Mouse (Mus musculus) heart, embryonic 12.5 days (tissue): ENCODE data around the gene Krtap1-4. TPM values are rescaled to one million over a fixed set of nuclear protein-coding genes. Genes with fewer than 3 reads are reported as not detected.

Experiments
- ATAC-seq: fragments of 200-750 bp; cut with Nextera tagmentation; 2 replicates; pipeline ENCODE4 v1.8.0; 2017; ENCODE audit warnings: moderate TSS enrichment, moderate library complexity; ENCODE audit not compliant: insufficient number of reproducible peaks, low FRiP score
- H3K27ac ChIP-seq: fragments of 300-500 bp; sonication (generic); 2 replicates; pipeline ENCODE4 v1.5.1; 2016; ENCODE audit warnings: mild to moderate bottlenecking, moderate library complexity; ENCODE audit not compliant: poor library complexity, severe bottlenecking
- H3K27me3 ChIP-seq: fragments of 300-500 bp; sonication (generic); replicated peaks from 2 replicates; pipeline ENCODE4 v1.6.1; 2016; ENCODE audit warnings: mild to moderate bottlenecking, moderate library complexity
- H3K36me3 ChIP-seq: fragments of 300-500 bp; sonication (generic); 2 replicates; pipeline ENCODE4 v1.6.1; 2016; ENCODE audit warnings: mild to moderate bottlenecking, moderate library complexity
- H3K4me1 ChIP-seq: fragments of 300-500 bp; sonication (generic); replicated peaks from 2 replicates; pipeline ENCODE4 v1.6.1; 2016; ENCODE audit warnings: mild to moderate bottlenecking
- H3K4me2 ChIP-seq: fragments of 300-500 bp; sonication (generic); 2 replicates; pipeline ENCODE4 v1.6.1; 2016; ENCODE audit warnings: mild to moderate bottlenecking, moderate library complexity
- H3K4me3 ChIP-seq: fragments of 300-500 bp; sonication (generic); 2 replicates; pipeline ENCODE4 v1.5.1; 2016; ENCODE audit warnings: mild to moderate bottlenecking
- H3K9ac ChIP-seq: fragments of 300-500 bp; sonication (generic); 2 replicates; pipeline ENCODE4 v1.6.1; 2016; ENCODE audit warnings: mild to moderate bottlenecking, moderate library complexity
- H3K9me3 ChIP-seq: fragments of 300-500 bp; sonication (generic); replicated peaks from 2 replicates; pipeline ENCODE4 v1.6.1; 2016; ENCODE audit warnings: mild to moderate bottlenecking, moderate library complexity
- WGBS: fragments of 180-500 bp; shearing (Covaris S2); methylation state at CpG from one replicate; pipeline ENCODE4 v1.1.7; 2016; 5-methylcytosine and 5-hydroxymethylcytosine counted together
- polyA plus RNA-seq: library from polyadenylated mRNA; unstranded; fragments of >200 nt; fragmentation: Nextera tagmentation; extraction: Ambion mirVana; gene quantifications from 2 replicates; pipeline ENCODE4 v1.2.1, GENCODE M21; 2016

Gene Krtap1-4
- polyA plus RNA-seq, 1 experiment from 2014 or later, result not detected

DNA sequence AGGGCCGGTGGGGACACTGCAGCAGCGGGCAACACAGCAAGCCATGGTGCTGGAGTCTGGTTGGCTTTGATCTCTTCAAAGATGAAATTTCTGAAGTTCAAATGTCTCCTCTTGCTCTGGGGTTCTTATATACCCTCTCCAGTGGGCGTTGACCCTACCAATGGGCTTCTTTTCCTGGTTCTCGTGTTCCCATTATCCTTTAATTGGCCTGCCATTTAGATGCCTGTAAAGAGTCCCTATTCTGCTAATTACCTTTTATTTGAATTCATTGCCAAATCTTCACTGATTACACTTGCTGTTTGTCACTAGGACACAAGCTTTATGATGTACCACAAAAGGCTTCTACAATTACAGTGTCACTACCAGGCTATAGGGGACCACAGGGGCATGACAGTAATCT, 32.7 kb downstream of the Krtap1-4 start, which contains the start of gene Krtap3-3:
Gene Krtap3-3, minus strand, starts transcription at position 101 of the 400 bp plus-strand sequence.
- Histone ChIP-seq H3K9ac (no peak within 1 kb of the TSS), H3K36me3 (no peaks in the 10 kb centered on the region), H3K4me1 (no peaks in the 10 kb centered on the region), H3K4me2 (no peak within 1 kb of the TSS), H3K27me3 (no peaks in the 10 kb centered on the region), H3K9me3 (no peaks in the 10 kb centered on the region), H3K27ac (no peak within 1 kb of the TSS), H3K4me3 (no peak within 1 kb of the TSS)
- 60% methylated on average over 4 of the region's 4 CpGs for WGBS
- no peak for ATAC-seq

- ATAC-seq, result no peak
- Histone ChIP-seq H3K4me2 (no peak overlapping the region), H3K9ac (no peak overlapping the region), H3K27me3 (no peaks in the 10 kb centered on the region), H3K4me1 (no peaks in the 10 kb centered on the region), H3K36me3 (no peaks in the 10 kb centered on the region), H3K4me3 (no peak overlapping the region), H3K27ac (no peak overlapping the region), H3K9me3 (no peaks in the 10 kb centered on the region)
Measured at GRCm38 (mm10) chr11:99547892-99548291, 35.6 kb downstream of the Krtap1-4 start.

- no peak overlapping the region for H3K4me2 ChIP-seq
- H3K27ac ChIP-seq, result no peak overlapping the region
- no peak overlapping the region for H3K9ac ChIP-seq
- H3K9me3 ChIP-seq, result no peaks in the 10 kb centered on the region
- H3K4me3 ChIP-seq, result no peak overlapping the region
- H3K4me1 ChIP-seq, result no peaks in the 10 kb centered on the region
- WGBS, result 64% methylated on average over 9 of the region's 9 CpGs
- no peaks in the 10 kb centered on the region for H3K27me3 ChIP-seq
- no peaks in the 10 kb centered on the region for H3K36me3 ChIP-seq
- no peak for ATAC-seq
Measured at GRCm38 (mm10) chr11:99539721-99540120, 43.7 kb downstream of the Krtap1-4 start.

Other genes with a start within 250 kb of the Krtap1-4 start
- not detected in 2 replicates for gene Krt26, start 245.7 kb downstream of the Krtap1-4 start, polyA plus RNA-seq
- gene Krt27, start 232.6 kb downstream of the Krtap1-4 start, polyA plus RNA-seq, result 0.12 TPM in 1 of 2 replicates, not detected in the other
- gene Krt28, start 208.8 kb downstream of the Krtap1-4 start, polyA plus RNA-seq, result 0.12 and 0.20 TPM in 2 replicates
- gene Krt10, start 194.3 kb downstream of the Krtap1-4 start, polyA plus RNA-seq, result 16.6 and 18.8 TPM in 2 replicates
- not detected in 2 replicates for gene Krt12, start 161.4 kb downstream of the Krtap1-4 start, polyA plus RNA-seq
- gene Krt20, start 145.5 kb downstream of the Krtap1-4 start, polyA plus RNA-seq, result 3.6 and 4.1 TPM in 2 replicates
- gene Krt23, start 90.5 kb downstream of the Krtap1-4 start, polyA plus RNA-seq, result 0.27 and 0.52 TPM in 2 replicates
- gene Krt39, start 62.3 kb downstream of the Krtap1-4 start, polyA plus RNA-seq, result not detected in 2 replicates
- not detected in 2 replicates for gene Krt40, start 40.5 kb downstream of the Krtap1-4 start, polyA plus RNA-seq
- gene Krtap3-3, start 32.8 kb downstream of the Krtap1-4 start, polyA plus RNA-seq, result not detected in 2 replicates
- gene Krtap3-2, start 26.8 kb downstream of the Krtap1-4 start, polyA plus RNA-seq, result not detected in 2 replicates
- not detected in 2 replicates for gene Gm11939, start 24.2 kb downstream of the Krtap1-4 start, polyA plus RNA-seq
- gene Krtap3-1, start 17.0 kb downstream of the Krtap1-4 start, polyA plus RNA-seq, result not detected in 2 replicates
- not detected in 2 replicates for gene Krtap1-5, start 2.6 kb downstream of the Krtap1-4 start, polyA plus RNA-seq
- not detected in 2 replicates for gene Krtap1-3, start 7.7 kb upstream of the Krtap1-4 start, polyA plus RNA-seq
- not detected in 2 replicates for gene Krtap9-3, start 14.5 kb upstream of the Krtap1-4 start, polyA plus RNA-seq
- not detected in 2 replicates for gene Gm11938, start 19.7 kb upstream of the Krtap1-4 start, polyA plus RNA-seq
- not detected in 2 replicates for gene Gm11937, start 26.5 kb upstream of the Krtap1-4 start, polyA plus RNA-seq
- not detected in 2 replicates for gene Krtap2-4, start 31.2 kb upstream of the Krtap1-4 start, polyA plus RNA-seq
- gene Gm11562, start 36.8 kb upstream of the Krtap1-4 start, polyA plus RNA-seq, result not detected in 2 replicates
- not detected in 2 replicates for gene Krtap4-1, start 44.6 kb upstream of the Krtap1-4 start, polyA plus RNA-seq
- not detected in 2 replicates for gene Krtap4-2, start 51.4 kb upstream of the Krtap1-4 start, polyA plus RNA-seq
- gene Krtap4-7, start 60.4 kb upstream of the Krtap1-4 start, polyA plus RNA-seq, result not detected in 2 replicates
- not detected in 2 replicates for gene Gm11555, start 66.6 kb upstream of the Krtap1-4 start, polyA plus RNA-seq
- gene Gm11563, start 75.3 kb upstream of the Krtap1-4 start, polyA plus RNA-seq, result not detected in 2 replicates
- gene Krtap4-6, start 82.3 kb upstream of the Krtap1-4 start, polyA plus RNA-seq, result not detected in 2 replicates
- gene Gm14190, start 107.1 kb upstream of the Krtap1-4 start, polyA plus RNA-seq, result not detected in 2 replicates
- gene Gm14180, start 150.6 kb upstream of the Krtap1-4 start, polyA plus RNA-seq, result not detected in 2 replicates
- gene Gm11595, start 189.3 kb upstream of the Krtap1-4 start, polyA plus RNA-seq, result not detected in 2 replicates
- gene Krtap4-8, start 197.1 kb upstream of the Krtap1-4 start, polyA plus RNA-seq, result not detected in 2 replicates
- gene Krtap4-9, start 201.5 kb upstream of the Krtap1-4 start, polyA plus RNA-seq, result not detected in 2 replicates
- gene Gm11596, start 209.8 kb upstream of the Krtap1-4 start, polyA plus RNA-seq, result not detected in 2 replicates
- not detected in 2 replicates for gene Gm11569, start 215.3 kb upstream of the Krtap1-4 start, polyA plus RNA-seq
- not detected in 2 replicates for gene Gm11554, start 220.8 kb upstream of the Krtap1-4 start, polyA plus RNA-seq
- gene Krtap4-13, start 226.2 kb upstream of the Krtap1-4 start, polyA plus RNA-seq, result not detected in 2 replicates
- not detected in 2 replicates for gene Gm11564, start 232.0 kb upstream of the Krtap1-4 start, polyA plus RNA-seq